Mouse (Mus musculus): ENCODE measurements at regions not wholly inside any gene's neighbourhood (a gene's known extent, or its start where the extent isn't known, plus 50 kb on each side); places are given as distances from the start of the nearest gene placed in this dataset.

GRCm38 (mm10) chr2:72829139-72829538 is 151.1 kb downstream of the Sp3 start:
- no peak for DNase-seq
- Histone ChIP-seq H3K4me1 (ENCODE audit: control insufficient read depth, insufficient read depth, low read length) (no peaks in the 10 kb centered on the region), H3K4me3 (replicated peaks; ENCODE audit: insufficient read depth, low read depth, low read length) (no peak overlapping the region), H3K27ac (ENCODE audit: insufficient read depth, low read length) (no peak overlapping the region), H3K27me3 (ENCODE audit: control insufficient read depth, insufficient read depth, low read length) (no peaks in the 10 kb centered on the region; the same call in 1 of the 2 replicates)
- 27% methylated on average over 1 of the region's 1 CpGs for WGBS
- TF ChIP-seq POLR2A (IDR thresholded peaks at IDR 0.05; ENCODE audit: borderline replicate concordance, insufficient read depth, low read length) (no peak), CTCF (IDR thresholded peaks at IDR 0.05; ENCODE audit: borderline replicate concordance, insufficient read depth, low read depth, low read length) (no peak)

- 46% methylated on average over 10 of the region's 10 CpGs for WGBS
- Histone ChIP-seq H3K27me3 (ENCODE audit: control insufficient read depth, insufficient read depth, low read length) (no peaks in the 10 kb centered on the region; the same call in 1 of the 2 replicates), H3K4me3 (replicated peaks; ENCODE audit: insufficient read depth, low read depth, low read length) (no peak overlapping the region), H3K4me1 (ENCODE audit: control insufficient read depth, insufficient read depth, low read length) (no peaks in the 10 kb centered on the region), H3K27ac (ENCODE audit: insufficient read depth, low read length) (no peak overlapping the region)
- no peak for DNase-seq
- TF ChIP-seq CTCF (IDR thresholded peaks at IDR 0.05; ENCODE audit: borderline replicate concordance, insufficient read depth, low read depth, low read length) (no peak), POLR2A (IDR thresholded peaks at IDR 0.05; ENCODE audit: borderline replicate concordance, insufficient read depth, low read length) (no peak)
Observed at GRCm38 (mm10) chr2:72832770-72833169, 147.5 kb downstream of the Sp3 start.

GRCm38 (mm10) chr2:72838085-72838727 is 142.0 kb downstream of the Sp3 start:
- Histone ChIP-seq H3K4me3 (replicated peaks; ENCODE audit: insufficient read depth, low read depth, low read length) (no peak overlapping the region), H3K27me3 (ENCODE audit: control insufficient read depth, insufficient read depth, low read length) (no peaks in the 10 kb centered on the region; the same call in 1 of the 2 replicates), H3K4me1 (ENCODE audit: control insufficient read depth, insufficient read depth, low read length) (no peaks in the 10 kb centered on the region), H3K27ac (ENCODE audit: insufficient read depth, low read length) (no peak overlapping the region)
- no peak for DNase-seq
- TF ChIP-seq POLR2A (IDR thresholded peaks at IDR 0.05; ENCODE audit: borderline replicate concordance, insufficient read depth, low read length) (no peak), CTCF (IDR thresholded peaks at IDR 0.05; ENCODE audit: borderline replicate concordance, insufficient read depth, low read depth, low read length) (no peak)
- 83% methylated on average over 6 of the region's 6 CpGs for WGBS

- no peak for DNase-seq
- Histone ChIP-seq H3K27me3 (ENCODE audit: control insufficient read depth, insufficient read depth, low read length) (no peaks in the 10 kb centered on the region; the same call in 1 of the 2 replicates), H3K27ac (ENCODE audit: insufficient read depth, low read length) (no peak overlapping the region), H3K4me1 (ENCODE audit: control insufficient read depth, insufficient read depth, low read length) (no peaks in the 10 kb centered on the region; the same call in 1 of the 2 replicates), H3K4me3 (replicated peaks; ENCODE audit: insufficient read depth, low read depth, low read length) (no peak overlapping the region)
- WGBS: 75% methylated on average over 5 of the region's 5 CpGs
- TF ChIP-seq CTCF (IDR thresholded peaks at IDR 0.05; ENCODE audit: borderline replicate concordance, insufficient read depth, low read depth, low read length) (no peak), POLR2A (IDR thresholded peaks at IDR 0.05; ENCODE audit: borderline replicate concordance, insufficient read depth, low read length) (no peak)
Observed at GRCm38 (mm10) chr2:72839673-72840072, 140.6 kb downstream of the Sp3 start.

GRCm38 (mm10) chr2:72841367-72841766 is 138.9 kb downstream of the Sp3 start:
- TF ChIP-seq POLR2A (IDR thresholded peaks at IDR 0.05; ENCODE audit: borderline replicate concordance, insufficient read depth, low read length) (no peak), CTCF (IDR thresholded peaks at IDR 0.05; ENCODE audit: borderline replicate concordance, insufficient read depth, low read depth, low read length) (no peak)
- no peak overlapping the region for H3K4me3 ChIP-seq (replicated peaks; ENCODE audit: insufficient read depth, low read depth, low read length)
- no peak for DNase-seq
- 11% methylated on average over 5 of the region's 5 CpGs for WGBS
- H3K4me1 ChIP-seq (ENCODE audit: control insufficient read depth, insufficient read depth, low read length): no peaks in the 10 kb centered on the region; the same call in 1 of the 2 replicates
- H3K27ac ChIP-seq (ENCODE audit: insufficient read depth, low read length): no peak overlapping the region
- no peaks in the 10 kb centered on the region; the same call in 1 of the 2 replicates for H3K27me3 ChIP-seq (ENCODE audit: control insufficient read depth, insufficient read depth, low read length)

- TF ChIP-seq CTCF (IDR thresholded peaks at IDR 0.05; ENCODE audit: borderline replicate concordance, insufficient read depth, low read depth, low read length) (no peak), POLR2A (IDR thresholded peaks at IDR 0.05; ENCODE audit: borderline replicate concordance, insufficient read depth, low read length) (no peak)
- Histone ChIP-seq H3K27me3 (ENCODE audit: control insufficient read depth, insufficient read depth, low read length) (no peaks in the 10 kb centered on the region; the same call in 1 of the 2 replicates), H3K4me3 (replicated peaks; ENCODE audit: insufficient read depth, low read depth, low read length) (no peak overlapping the region), H3K4me1 (ENCODE audit: control insufficient read depth, insufficient read depth, low read length) (no peaks in the 10 kb centered on the region; the same call in 1 of the 2 replicates), H3K27ac (ENCODE audit: insufficient read depth, low read length) (no peak overlapping the region)
- WGBS: 65% methylated on average over 2 of the region's 2 CpGs
- DNase-seq: no peak
Observed at GRCm38 (mm10) chr2:72843610-72844009, 136.6 kb downstream of the Sp3 start.

GRCm38 (mm10) chr2:72849441-72850192 is 130.6 kb downstream of the Sp3 start:
- no peak overlapping the region for H3K4me3 ChIP-seq (replicated peaks; ENCODE audit: insufficient read depth, low read depth, low read length)
- H3K4me1 ChIP-seq (ENCODE audit: control insufficient read depth, insufficient read depth, low read length): no peaks in the 10 kb centered on the region
- TF ChIP-seq CTCF (IDR thresholded peaks at IDR 0.05; ENCODE audit: borderline replicate concordance, insufficient read depth, low read depth, low read length): no peak
- TF ChIP-seq POLR2A (IDR thresholded peaks at IDR 0.05; ENCODE audit: borderline replicate concordance, insufficient read depth, low read length): no peak
- no peaks in the 10 kb centered on the region for H3K27me3 ChIP-seq (ENCODE audit: control insufficient read depth, insufficient read depth, low read length)
- 31% methylated on average over 12 of the region's 12 CpGs for WGBS
- no peak overlapping the region for H3K27ac ChIP-seq (ENCODE audit: insufficient read depth, low read length)
- DNase-seq: no peak

GRCm38 (mm10) chr2:72852509-72852908 is 127.7 kb downstream of the Sp3 start:
- no peak for DNase-seq
- 86% methylated on average over 4 of the region's 4 CpGs for WGBS
- Histone ChIP-seq H3K4me3 (replicated peaks; ENCODE audit: insufficient read depth, low read depth, low read length) (no peak overlapping the region), H3K27ac (ENCODE audit: insufficient read depth, low read length) (no peak overlapping the region), H3K27me3 (ENCODE audit: control insufficient read depth, insufficient read depth, low read length) (no peaks in the 10 kb centered on the region), H3K4me1 (ENCODE audit: control insufficient read depth, insufficient read depth, low read length) (no peaks in the 10 kb centered on the region)
- TF ChIP-seq POLR2A (IDR thresholded peaks at IDR 0.05; ENCODE audit: borderline replicate concordance, insufficient read depth, low read length) (no peak), CTCF (IDR thresholded peaks at IDR 0.05; ENCODE audit: borderline replicate concordance, insufficient read depth, low read depth, low read length) (no peak)
